Mouse (Mus musculus): ENCODE measurements around the gene Mrgprd.

Mrgprd gene

GRCm38 (mm10) chr7:145302488-145303285 is 11.9 kb upstream of the Mrgprd start:
- no peak for DNase-seq (ENCODE audit: low spot score in 2 of 2)

- no peak for DNase-seq (ENCODE audit: low spot score in 2 of 2)
These were observed 10.5 kb upstream of the Mrgprd start for GRCm38 (mm10) chr7:145304153-145304552.

GRCm38 (mm10) chr7:145307636-145308035 is 7.0 kb upstream of the Mrgprd start:
- no peak for DNase-seq (ENCODE audit: low spot score in 2 of 2)

- no peak for DNase-seq (ENCODE audit: low spot score in 2 of 2)
These were observed 6.5 kb upstream of the Mrgprd start for GRCm38 (mm10) chr7:145308061-145308675.

GRCm38 (mm10) chr7:145308866-145309265 is 5.8 kb upstream of the Mrgprd start:
- no peak for DNase-seq (ENCODE audit: low spot score in 2 of 2)

- no peak for DNase-seq (ENCODE audit: low spot score in 2 of 2)
These were observed 4.8 kb upstream of the Mrgprd start for GRCm38 (mm10) chr7:145309877-145310276.

- DNase-seq (ENCODE audit: low spot score in 2 of 2), result no peak
These were observed 4.1 kb upstream of the Mrgprd start for GRCm38 (mm10) chr7:145310526-145310925.

GRCm38 (mm10) chr7:145312137-145312536 is 2.5 kb upstream of the Mrgprd start:
- DNase-seq (ENCODE audit: low spot score in 2 of 2), result no peak

GRCm38 (mm10) chr7:145317522-145317921 is 2.9 kb downstream of the Mrgprd start:
- DNase-seq (ENCODE audit: low spot score in 2 of 2), result no peak

GRCm38 (mm10) chr7:145319481-145319880 is 4.8 kb downstream of the Mrgprd start:
- no peak for DNase-seq (ENCODE audit: low spot score in 2 of 2)

- DNase-seq (ENCODE audit: low spot score in 2 of 2), result no peak
These were observed 9.0 kb downstream of the Mrgprd start for GRCm38 (mm10) chr7:145323607-145324006.

- no peak for DNase-seq (ENCODE audit: low spot score in 2 of 2)
These were observed 11.1 kb downstream of the Mrgprd start for GRCm38 (mm10) chr7:145325697-145326096.

- DNase-seq (ENCODE audit: low spot score in 2 of 2), result no peak
These were observed 15.3 kb downstream of the Mrgprd start for GRCm38 (mm10) chr7:145329982-145330381.

- no peak for DNase-seq (ENCODE audit: low spot score in 2 of 2)
These were observed 16.0 kb downstream of the Mrgprd start for GRCm38 (mm10) chr7:145330641-145331040.

GRCm38 (mm10) chr7:145332376-145333041 is 17.9 kb downstream of the Mrgprd start:
- no peak for DNase-seq (ENCODE audit: low spot score in 2 of 2)

- DNase-seq (ENCODE audit: low spot score in 2 of 2), result no peak
These were observed 19.3 kb downstream of the Mrgprd start for GRCm38 (mm10) chr7:145333936-145334335.

GRCm38 (mm10) chr7:145334428-145335027 is 19.9 kb downstream of the Mrgprd start:
- DNase-seq (ENCODE audit: low spot score in 2 of 2), result no peak

GRCm38 (mm10) chr7:145335199-145335598 is 20.6 kb downstream of the Mrgprd start:
- DNase-seq (ENCODE audit: low spot score in 2 of 2), result no peak

GRCm38 (mm10) chr7:145335616-145336332 is 21.1 kb downstream of the Mrgprd start:
- DNase-seq (ENCODE audit: low spot score in 2 of 2), result no peak

GRCm38 (mm10) chr7:145337889-145338288 is 23.3 kb downstream of the Mrgprd start:
- DNase-seq (ENCODE audit: low spot score in 2 of 2), result no peak

GRCm38 (mm10) chr7:145340248-145340904 is 25.7 kb downstream of the Mrgprd start:
- DNase-seq (ENCODE audit: low spot score in 2 of 2), result no peak
